Mouse (Mus musculus) lung, embryonic 14.5 days (tissue): ENCODE measurements at regions not wholly inside any gene's neighbourhood (a gene's known extent, or its start where the extent isn't known, plus 50 kb on each side); places are given as distances from the start of the nearest gene placed in this dataset.

Experiments used
- ATAC-seq: fragments of 200-750 bp; cut with Nextera tagmentation; 2 replicates; pipeline ENCODE4 v1.8.0; 2017; ENCODE audit warnings: mild to moderate bottlenecking, moderate TSS enrichment, moderate library complexity; ENCODE audit not compliant: insufficient read depth
- DNase-seq: peaks from one replicate; pipeline ENCODE4 v3.0.0-alpha.2; 2015
- H3K27ac ChIP-seq: fragments of 300-500 bp; sonication (generic); 2 replicates; pipeline ENCODE4 v1.5.1; 2014; ENCODE audit warnings: low read depth, mild to moderate bottlenecking, moderate library complexity
- H3K27me3 ChIP-seq: fragments of 300-500 bp; sonication (generic); 2 replicates; pipeline ENCODE4 v1.6.1; 2014; ENCODE audit warnings: low read length, control low read depth; ENCODE audit not compliant: insufficient read depth
- H3K36me3 ChIP-seq: fragments of 300-500 bp; sonication (generic); 2 replicates; pipeline ENCODE4 v1.6.1; 2014; ENCODE audit warnings: control low read depth; ENCODE audit not compliant: insufficient read depth
- H3K4me1 ChIP-seq: fragments of 300-500 bp; sonication (generic); 2 replicates; pipeline ENCODE4 v1.6.1; 2014; ENCODE audit warnings: antibody characterized with exemption, control low read depth; ENCODE audit not compliant: insufficient read depth
- H3K4me2 ChIP-seq: fragments of 300-500 bp; sonication (generic); 2 replicates; pipeline ENCODE4 v1.6.1; 2014; ENCODE audit warnings: mild to moderate bottlenecking
- H3K4me3 ChIP-seq: fragments of 300-500 bp; sonication (generic); 2 replicates; pipeline ENCODE4 v1.5.1; 2014; ENCODE audit warnings: low read depth, low read length
- H3K9ac ChIP-seq: fragments of 300-500 bp; sonication (generic); 2 replicates; pipeline ENCODE4 v1.6.1; 2014
- H3K9me3 ChIP-seq: fragments of 300-500 bp; sonication (generic); 2 replicates; pipeline ENCODE4 v1.6.1; 2016; ENCODE audit warnings: low read depth, low read length, control low read depth
- CTCF ChIP-seq: IDR thresholded peaks from 2 replicates; pipeline ENCODE4 v1.5.1; 2016; ENCODE audit warnings: antibody characterized with exemption, low read depth
- WGBS: fragments of 180-500 bp; shearing (Covaris S2); extraction: QIAGEN DNeasy Blood & Tissue Kit; methylation state at CpG from one replicate; pipeline ENCODE4 v1.1.7; 2014; 5-methylcytosine and 5-hydroxymethylcytosine counted together

DNA sequence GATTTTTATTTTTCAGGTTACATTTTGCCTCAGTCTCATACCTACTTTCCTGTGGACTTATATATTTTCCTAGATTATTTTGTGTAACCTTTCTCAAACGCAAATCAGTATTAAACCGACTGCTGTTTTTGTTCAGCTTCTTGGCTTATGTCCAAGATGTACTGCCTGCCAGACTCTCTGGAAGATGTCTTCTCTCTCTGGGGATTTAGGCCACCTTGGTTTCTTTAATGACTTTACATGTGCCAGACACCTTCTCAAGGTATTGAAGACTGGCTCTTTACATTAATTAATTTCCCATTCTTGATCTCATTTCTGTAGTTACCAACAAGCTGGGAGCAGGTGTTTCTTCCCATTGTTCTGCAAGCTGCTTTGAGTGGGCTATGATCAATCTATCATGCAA, 1605.0 kb upstream of the Aga start:
- Histone ChIP-seq H3K4me2 (no peak overlapping the region), H3K4me3 (no peak overlapping the region), H3K9me3 (no peaks in the 10 kb centered on the region), H3K36me3 (no peaks in the 10 kb centered on the region), H3K4me1 (no peaks in the 10 kb centered on the region), H3K27me3 (no peaks in the 10 kb centered on the region), H3K27ac (no peak overlapping the region), H3K9ac (no peak overlapping the region)
- peak; percentile 40 for DNase-seq
- WGBS = 15% methylated on average over 2 of the region's 2 CpGs
- no peak for ATAC-seq
- TF ChIP-seq CTCF = no peak

- no peaks in the 10 kb centered on the region for H3K4me1 ChIP-seq
- no peak overlapping the region for H3K4me2 ChIP-seq
- no peak overlapping the region for H3K4me3 ChIP-seq
- DNase-seq (no peak), ATAC-seq (no peak)
- WGBS = 65% methylated on average over 2 of the region's 2 CpGs
- H3K9me3 ChIP-seq = no peaks in the 10 kb centered on the region
- no peaks in the 10 kb centered on the region for H3K36me3 ChIP-seq
- no peak for TF ChIP-seq CTCF
- no peak overlapping the region for H3K9ac ChIP-seq
- no peaks in the 10 kb centered on the region for H3K27me3 ChIP-seq
- H3K27ac ChIP-seq = no peak overlapping the region
These were observed 1601.2 kb upstream of the Aga start for GRCm38 (mm10) chr8:51910351-51910750.

DNA sequence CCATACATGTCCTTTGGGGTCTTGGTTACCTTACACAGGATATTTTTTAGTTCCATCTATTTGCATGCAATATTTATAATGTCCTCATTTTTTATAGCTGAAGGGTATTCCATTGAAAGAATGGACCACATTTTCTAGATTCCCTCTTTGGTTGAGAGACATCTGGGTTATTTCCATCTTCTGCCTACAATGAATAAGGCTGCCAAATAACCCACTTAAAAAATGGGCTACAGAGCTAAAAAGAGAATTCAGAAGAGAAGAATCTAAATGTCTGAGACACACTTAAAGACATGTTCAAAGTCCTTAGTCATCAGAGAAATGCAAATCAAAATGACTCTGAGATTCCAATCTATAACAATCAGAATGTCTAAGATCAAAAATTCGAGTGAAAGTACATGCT, 1566.7 kb upstream of the Aga start:
- H3K9me3 ChIP-seq = no peaks in the 10 kb centered on the region
- no peaks in the 10 kb centered on the region for H3K4me1 ChIP-seq
- no peak for ATAC-seq
- DNase-seq = no peak
- H3K4me3 ChIP-seq = no peak overlapping the region
- TF ChIP-seq CTCF = no peak
- 49% methylated on average over 1 of the region's 1 CpGs for WGBS
- no peak overlapping the region for H3K27ac ChIP-seq
- H3K9ac ChIP-seq = no peak overlapping the region
- H3K4me2 ChIP-seq = no peak overlapping the region
- H3K27me3 ChIP-seq = no peaks in the 10 kb centered on the region
- no peaks in the 10 kb centered on the region for H3K36me3 ChIP-seq

- 89% methylated on average over 4 of the region's 4 CpGs for WGBS
- no peak for ATAC-seq
- Histone ChIP-seq H3K4me1 (no peaks in the 10 kb centered on the region), H3K27ac (no peak overlapping the region), H3K36me3 (no peaks in the 10 kb centered on the region), H3K9me3 (no peaks in the 10 kb centered on the region), H3K9ac (no peak overlapping the region), H3K27me3 (no peaks in the 10 kb centered on the region), H3K4me2 (no peak overlapping the region), H3K4me3 (no peak overlapping the region)
- no peak for DNase-seq
- TF ChIP-seq CTCF = no peak
These were observed 1549.0 kb upstream of the Aga start for GRCm38 (mm10) chr8:51962516-51962915.

DNA sequence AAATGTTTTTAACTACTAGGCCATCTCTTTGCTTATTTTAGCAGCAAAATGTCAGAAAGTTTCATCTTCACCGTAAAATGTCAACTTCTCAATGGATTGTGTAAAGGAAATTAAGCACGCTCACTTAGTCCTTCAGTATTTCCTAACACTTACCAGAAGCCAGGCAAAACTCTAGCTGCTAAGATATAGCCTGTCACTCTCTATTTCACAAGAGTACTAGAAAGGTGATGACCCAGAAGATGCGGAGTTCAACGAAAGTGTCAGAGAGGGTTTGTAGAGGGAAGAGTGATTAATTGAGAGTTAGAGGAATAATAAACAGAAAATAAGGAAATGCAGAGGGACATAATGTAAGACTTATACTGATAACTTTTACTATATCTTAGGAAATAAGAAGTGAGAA, 1509.8 kb upstream of the Aga start:
- H3K27ac ChIP-seq = no peak overlapping the region
- peak; percentile 7 for DNase-seq
- no peak overlapping the region for H3K4me3 ChIP-seq
- no peak; the same call in 1 of the 2 replicates for ATAC-seq
- no peaks in the 10 kb centered on the region for H3K9me3 ChIP-seq
- H3K4me2 ChIP-seq = no peak overlapping the region
- H3K36me3 ChIP-seq = no peaks in the 10 kb centered on the region
- 43% methylated on average over 4 of the region's 4 CpGs for WGBS
- H3K9ac ChIP-seq = no peak overlapping the region
- no peaks in the 10 kb centered on the region for H3K27me3 ChIP-seq
- H3K4me1 ChIP-seq = no peaks in the 10 kb centered on the region
- TF ChIP-seq CTCF = no peak
